In the genomic region with DNA sequence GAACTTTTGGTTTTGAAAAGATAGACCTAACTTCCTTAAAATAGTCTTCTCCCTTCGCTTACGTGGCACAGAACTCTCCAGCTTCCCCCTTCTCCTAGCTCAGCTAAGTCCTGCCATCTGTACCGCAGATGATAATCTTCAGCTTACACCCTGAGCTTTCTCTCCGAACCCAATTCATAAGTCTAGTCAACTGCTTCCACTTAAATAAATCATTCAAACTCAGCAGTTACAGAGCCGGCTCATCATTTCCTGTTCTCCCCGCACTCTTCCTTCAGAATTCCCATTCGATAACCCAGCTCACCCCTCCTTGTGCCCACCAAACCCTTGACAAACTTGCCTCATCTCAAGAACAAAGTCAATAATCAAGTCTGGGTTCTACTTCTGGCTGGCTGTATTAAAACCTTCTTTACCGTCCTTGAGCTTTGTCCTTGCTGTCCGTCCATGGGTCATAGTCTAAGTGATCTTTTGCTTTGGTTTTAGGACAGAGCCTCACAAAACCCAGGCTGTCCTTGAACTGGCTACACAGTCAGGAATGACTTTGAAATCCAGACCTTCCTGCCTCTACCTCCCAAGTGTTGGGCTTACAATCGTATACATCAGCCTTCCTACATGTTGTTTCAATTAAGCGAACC, we compare ENCODE assay signal across 8 mouse cellular contexts. TPM values are rescaled to one million over a fixed set of nuclear protein-coding genes. Genes with fewer than 3 reads are reported as not detected.
DNase-seq lines count a peak whose midpoint lies in the region; ATAC-seq and TF ChIP-seq lines count a peak whose summit lies in the region.
"Had no signal": no experiment of that assay in that cellular context is flagged by ENCODE, and none has a peak within 500 bp of the region (broad histone marks: within the 10 kb centered on the region; RNA-seq: fewer than 3 reads in every experiment).

No protein-coding gene starts in this region.

- peak overlapping the region; percentile 68 for H3K9ac ChIP-seq in forebrain, embryonic 14.5 days (ENCODE audit: low read length)
- peak overlapping the region; percentile 82 for H3K9ac ChIP-seq in liver, embryonic 14.5 days (replicated peaks)

- TF ChIP-seq CTCF in liver, embryonic 14.5 days (IDR thresholded peaks at IDR 0.05; ENCODE audit: low read depth), result no peak

- H3K27me3 ChIP-seq in forebrain, embryonic 14.5 days (replicated peaks; ENCODE audit: control insufficient read depth, insufficient read depth, low read length), result no peaks in the 10 kb centered on the region
- no peaks in the 10 kb centered on the region for H3K27me3 ChIP-seq in liver, embryonic 14.5 days (ENCODE audit: control insufficient read depth, insufficient read depth, low read length)

- ATAC-seq in forebrain, embryonic 14.5 days, result no peak; the same call in 1 of the 2 replicates
- ATAC-seq in liver, embryonic 14.5 days (ENCODE audit: insufficient read depth), result peak; percentile 41; the same call in 1 of the 2 replicates

- H3K4me1 ChIP-seq in forebrain, embryonic 14.5 days (ENCODE audit: control insufficient read depth, insufficient read depth, low read length), result peaks cover 8% of the 10 kb centered on the region; the same call in 1 of the 2 replicates
- H3K4me1 ChIP-seq in liver, embryonic 14.5 days (replicated peaks; ENCODE audit: control insufficient read depth in 2 of 2, insufficient read depth in 2 of 2, low read length in 1 of 2), result peaks cover 4 to 7% of the 10 kb centered on the region in 2 experiments

- no peak for TF ChIP-seq EP300 in liver, embryonic 14.5 days (IDR thresholded peaks at IDR 0.05; ENCODE audit: low read depth)

- 82% methylated on average over 11 of the region's 11 CpGs for WGBS in forebrain, embryonic 14.5 days
- 33% methylated on average over 11 of the region's 11 CpGs for WGBS in liver, embryonic 14.5 days (ENCODE audit: insufficient replicate concordance)

- peak overlapping the region; percentile 58 for H3K4me3 ChIP-seq in forebrain, embryonic 14.5 days (ENCODE audit: low read depth, low read length)
- H3K4me3 ChIP-seq in liver, embryonic 14.5 days (ENCODE audit: insufficient read depth in 1 of 2, low read depth in 2 of 2, low read length in 2 of 2), result peak overlapping the region; percentile 87 to 96

- peaks cover 1% of the 10 kb centered on the region; the same call in 1 of the 2 replicates for H3K9me3 ChIP-seq in forebrain, embryonic 14.5 days (replicated peaks; ENCODE audit: control insufficient read depth, low read length)
- no peaks in the 10 kb centered on the region for H3K9me3 ChIP-seq in liver, embryonic 14.5 days (ENCODE audit: control insufficient read depth, low read length)

- peak overlapping the region; percentile 79 for H3K4me2 ChIP-seq in forebrain, embryonic 14.5 days (ENCODE audit: low read length)
- peak overlapping the region; percentile 93 for H3K4me2 ChIP-seq in liver, embryonic 14.5 days (ENCODE audit: low read depth)

- peak; percentile 19 for DNase-seq in 3T3-L1 (ENCODE audit: low read depth, low spot score)
- peak; percentile 16 for DNase-seq in 416B (ENCODE audit: low read depth)
- no peak for DNase-seq in forebrain, embryonic 14.5 days (ENCODE audit: low spot score)
- no peak for DNase-seq in liver, embryonic 14.5 days (ENCODE audit: low read depth in 3 of 3, low spot score in 3 of 3)
- DNase-seq in urinary bladder, adult 2 months (ENCODE audit: low spot score), result no peak
- DNase-seq in embryo, embryonic 11 days, result no peak
- no peak for DNase-seq in right cerebral cortex, postnatal 25 days

- no peak overlapping the region for H3K27ac ChIP-seq in forebrain, embryonic 14.5 days (ENCODE audit: low read depth, low read length)
- peak overlapping the region; percentile 27 for H3K27ac ChIP-seq in liver, embryonic 14.5 days

- peaks cover 8% of the 10 kb centered on the region for H3K36me3 ChIP-seq in forebrain, embryonic 14.5 days (ENCODE audit: control insufficient read depth, insufficient read depth, low read length)
- H3K36me3 ChIP-seq in liver, embryonic 14.5 days (replicated peaks; ENCODE audit: control insufficient read depth, insufficient read depth, low read depth), result peaks cover 3% of the 10 kb centered on the region

RNA-seq across cellular contexts. Expression of gene Ufsp2, which starts 0.6 kb away (rescaled TPM):
- 47.4 and 51.1 TPM in 2 replicates for polyA plus RNA-seq in forebrain, embryonic 14.5 days (2014; fragmentation: Nextera tagmentation; extraction: Ambion mirVana)
- polyA plus RNA-seq in liver, embryonic 14.5 days (2012; rRNA removed), result 13.7 and 20.1 TPM in 2 replicates
- polyA plus RNA-seq in liver, embryonic 14.5 days (2014; fragmentation: Nextera tagmentation; extraction: Ambion mirVana), result 32.4 and 36.0 TPM in 2 replicates
- 51.4 and 57.1 TPM in 2 replicates for polyA plus RNA-seq in urinary bladder, adult 2 months (2012; rRNA removed)

RNA-seq across cellular contexts. Expression of gene 1700029J07Rik, which starts 0.9 kb away (rescaled TPM):
- 1.9 and 3.5 TPM in 2 replicates for polyA plus RNA-seq in forebrain, embryonic 14.5 days (2014; fragmentation: Nextera tagmentation; extraction: Ambion mirVana)
- polyA plus RNA-seq in liver, embryonic 14.5 days (2012; rRNA removed), result 0.37 and 0.65 TPM in 2 replicates
- polyA plus RNA-seq in liver, embryonic 14.5 days (2014; fragmentation: Nextera tagmentation; extraction: Ambion mirVana), result 0.18 and 0.53 TPM in 2 replicates
- 8.5 and 11.2 TPM in 2 replicates for polyA plus RNA-seq in urinary bladder, adult 2 months (2012; rRNA removed)

RNA-seq across cellular contexts. Expression of gene Lrp2bp, which starts 23.1 kb away (rescaled TPM):
- polyA plus RNA-seq in forebrain, embryonic 14.5 days (2014; fragmentation: Nextera tagmentation; extraction: Ambion mirVana), result 0.19 and 0.38 TPM in 2 replicates
- polyA plus RNA-seq in liver, embryonic 14.5 days (2012; rRNA removed), result 0.02 TPM in 1 of 2 replicates, not detected in the other
- 0.08 and 0.17 TPM in 2 replicates for polyA plus RNA-seq in liver, embryonic 14.5 days (2014; fragmentation: Nextera tagmentation; extraction: Ambion mirVana)
- 0.21 and 0.44 TPM in 2 replicates for polyA plus RNA-seq in urinary bladder, adult 2 months (2012; rRNA removed)

RNA-seq across cellular contexts. Expression of gene Ankrd37, which starts 29.6 kb away (rescaled TPM):
- polyA plus RNA-seq in forebrain, embryonic 14.5 days (2014; fragmentation: Nextera tagmentation; extraction: Ambion mirVana), result 18.5 and 26.8 TPM in 2 replicates
- 1.5 and 2.0 TPM in 2 replicates for polyA plus RNA-seq in liver, embryonic 14.5 days (2012; rRNA removed)
- 3.1 and 3.2 TPM in 2 replicates for polyA plus RNA-seq in liver, embryonic 14.5 days (2014; fragmentation: Nextera tagmentation; extraction: Ambion mirVana)
- polyA plus RNA-seq in urinary bladder, adult 2 months (2012; rRNA removed), result 6.2 and 6.8 TPM in 2 replicates

RNA-seq across cellular contexts. Expression of gene Ccdc110, which starts 41.5 kb away (rescaled TPM):
- polyA plus RNA-seq in forebrain, embryonic 14.5 days (2014; fragmentation: Nextera tagmentation; extraction: Ambion mirVana), result 0.17 and 0.27 TPM in 2 replicates
- polyA plus RNA-seq in liver, embryonic 14.5 days (2012; rRNA removed), result not detected in 2 replicates
- not detected in 2 replicates for polyA plus RNA-seq in liver, embryonic 14.5 days (2014; fragmentation: Nextera tagmentation; extraction: Ambion mirVana)
- not detected in 2 replicates for polyA plus RNA-seq in urinary bladder, adult 2 months (2012; rRNA removed)
- polyA plus RNA-seq: large intestine, adult 2 months had no signal

Comparison
In these comparisons a context has a peak if more than half of its experiments do, and no peak if none do; other contexts are left out.
1. DNase-seq: peak in 3T3-L1 (single experiment) and 416B (single experiment); none in forebrain, embryonic 14.5 days (single experiment), liver, embryonic 14.5 days (0 of 3), urinary bladder, adult 2 months (single experiment), embryo, embryonic 11 days (single experiment) and right cerebral cortex, postnatal 25 days (single experiment).